Mouse (Mus musculus): ENCODE results near the gene Alppl2.

Alppl2 gene

GRCm38 (mm10) chr1:87050700-87051099 is 39.0 kb downstream of the Alppl2 start:
- DNase-seq (ENCODE audit: low spot score in 2 of 2): no peak

- no peak for DNase-seq (ENCODE audit: low spot score in 2 of 2)
These were observed 39.7 kb downstream of the Alppl2 start for GRCm38 (mm10) chr1:87050072-87050471.

GRCm38 (mm10) chr1:87041814-87042438 is 47.8 kb downstream of the Alppl2 start:
- peak; percentile 82 to 89 for DNase-seq (ENCODE audit: low spot score in 2 of 2)

GRCm38 (mm10) chr1:87041119-87041518 is 48.6 kb downstream of the Alppl2 start:
- peak; percentile 77 to 83 for DNase-seq (ENCODE audit: low spot score in 2 of 2)

GRCm38 (mm10) chr1:87038477-87039070 is 51.2 kb downstream of the Alppl2 start:
- DNase-seq (ENCODE audit: low spot score in 2 of 2): no peak

Data from right cerebral cortex, adult 2 months (tissue).